14 mouse cellular contexts compared by ENCODE assay signal in the genomic region with DNA sequence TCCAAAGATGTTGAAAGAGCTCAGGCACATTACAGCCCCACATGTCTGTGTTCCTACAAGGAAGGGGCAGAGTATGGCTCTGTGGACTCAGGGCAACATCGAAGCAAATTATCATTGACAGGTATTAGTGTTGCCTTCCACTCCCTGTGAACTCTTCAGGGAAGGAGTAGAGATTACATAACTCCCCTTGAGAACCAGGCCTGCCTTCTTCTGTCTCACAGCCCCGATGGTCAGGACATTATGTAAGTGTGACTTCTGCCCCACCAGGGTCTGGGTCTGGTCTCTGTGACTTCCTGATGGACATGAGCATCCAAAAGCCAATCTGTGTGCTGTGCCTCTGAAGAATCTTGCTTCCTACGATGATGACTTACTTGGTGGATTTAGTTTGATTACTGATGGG.
DNase-seq lines count a peak whose midpoint lies in the region; ATAC-seq and TF ChIP-seq lines count a peak whose summit lies in the region.
"Had no signal": no experiment of that assay in that cellular context is flagged by ENCODE, and none has a peak within 500 bp of the region (broad histone marks: within the 10 kb centered on the region; RNA-seq: fewer than 3 reads in every experiment).

No protein-coding gene starts in this region.

- no peak overlapping the region for H3K4me2 ChIP-seq in forebrain, embryonic 14.5 days (ENCODE audit: low read length)
- H3K4me2 ChIP-seq in forebrain, embryonic 16.5 days (ENCODE audit: low read length) = no peak overlapping the region
- H3K4me2 ChIP-seq in hindbrain, embryonic 16.5 days (ENCODE audit: low read length) = no peak overlapping the region
- no peak overlapping the region for H3K4me2 ChIP-seq in hindbrain, postnatal 0 days (ENCODE audit: low read depth, low read length)
- H3K4me2 ChIP-seq: embryonic facial prominence, embryonic 13.5 days; embryonic facial prominence, embryonic 15.5 days; forebrain, embryonic 12.5 days; forebrain, embryonic 15.5 days had no signal

- no peaks in the 10 kb centered on the region for H3K9me3 ChIP-seq in forebrain, embryonic 14.5 days (replicated peaks; ENCODE audit: control insufficient read depth, low read length)
- no peaks in the 10 kb centered on the region for H3K9me3 ChIP-seq in forebrain, embryonic 16.5 days (ENCODE audit: control insufficient read depth, low read length)
- no peaks in the 10 kb centered on the region for H3K9me3 ChIP-seq in hindbrain, embryonic 16.5 days (ENCODE audit: control insufficient read depth, low read length)
- H3K9me3 ChIP-seq in hindbrain, postnatal 0 days (ENCODE audit: low read length) = no peaks in the 10 kb centered on the region
- H3K9me3 ChIP-seq: embryonic facial prominence, embryonic 13.5 days; embryonic facial prominence, embryonic 15.5 days; forebrain, embryonic 12.5 days; forebrain, embryonic 15.5 days had no signal

- H3K27me3 ChIP-seq in forebrain, embryonic 14.5 days (replicated peaks; ENCODE audit: control insufficient read depth, insufficient read depth, low read length) = no peaks in the 10 kb centered on the region
- no peaks in the 10 kb centered on the region for H3K27me3 ChIP-seq in forebrain, embryonic 16.5 days (replicated peaks; ENCODE audit: control insufficient read depth, insufficient read depth, low read length)
- H3K27me3 ChIP-seq in hindbrain, embryonic 16.5 days (replicated peaks; ENCODE audit: control insufficient read depth, insufficient read depth, low read length) = no peaks in the 10 kb centered on the region
- H3K27me3 ChIP-seq in hindbrain, postnatal 0 days (ENCODE audit: insufficient read depth, low read length) = no peaks in the 10 kb centered on the region
- H3K27me3 ChIP-seq: embryonic facial prominence, embryonic 13.5 days; embryonic facial prominence, embryonic 15.5 days; forebrain, embryonic 12.5 days; forebrain, embryonic 15.5 days had no signal

- H3K9ac ChIP-seq in forebrain, embryonic 14.5 days (ENCODE audit: low read length) = no peak overlapping the region
- H3K9ac ChIP-seq in forebrain, embryonic 16.5 days (replicated peaks; ENCODE audit: low read depth, low read length) = no peak overlapping the region
- no peak overlapping the region for H3K9ac ChIP-seq in hindbrain, embryonic 16.5 days (ENCODE audit: low read depth, low read length)
- no peak overlapping the region for H3K9ac ChIP-seq in hindbrain, postnatal 0 days (replicated peaks; ENCODE audit: low read length)
- H3K9ac ChIP-seq: embryonic facial prominence, embryonic 13.5 days; embryonic facial prominence, embryonic 15.5 days; forebrain, embryonic 12.5 days; forebrain, embryonic 15.5 days had no signal

- no peaks in the 10 kb centered on the region for H3K36me3 ChIP-seq in forebrain, embryonic 14.5 days (ENCODE audit: control insufficient read depth, insufficient read depth, low read length)
- H3K36me3 ChIP-seq in forebrain, embryonic 16.5 days (ENCODE audit: control insufficient read depth, insufficient read depth) = no peaks in the 10 kb centered on the region
- no peaks in the 10 kb centered on the region for H3K36me3 ChIP-seq in hindbrain, embryonic 16.5 days (ENCODE audit: control insufficient read depth, insufficient read depth, low read length)
- no peaks in the 10 kb centered on the region for H3K36me3 ChIP-seq in hindbrain, postnatal 0 days (ENCODE audit: insufficient read depth, low read length)
- H3K36me3 ChIP-seq: embryonic facial prominence, embryonic 13.5 days; embryonic facial prominence, embryonic 15.5 days; forebrain, embryonic 12.5 days; forebrain, embryonic 15.5 days had no signal

- H3K4me1 ChIP-seq in forebrain, embryonic 14.5 days (ENCODE audit: control insufficient read depth, insufficient read depth, low read length) = 0 out of 2 replicates have a peak, but pooled peaks cover 1% of the 10 kb centered on the region
- no peaks in the 10 kb centered on the region for H3K4me1 ChIP-seq in forebrain, embryonic 16.5 days (replicated peaks; ENCODE audit: control insufficient read depth, insufficient read depth, low read length)
- no peaks in the 10 kb centered on the region for H3K4me1 ChIP-seq in hindbrain, embryonic 16.5 days (ENCODE audit: control insufficient read depth, insufficient read depth, low read depth, low read length)
- no peaks in the 10 kb centered on the region for H3K4me1 ChIP-seq in hindbrain, postnatal 0 days (ENCODE audit: insufficient read depth, low read length)
- H3K4me1 ChIP-seq: embryonic facial prominence, embryonic 13.5 days; embryonic facial prominence, embryonic 15.5 days; forebrain, embryonic 12.5 days had no signal

- TF ChIP-seq CTCF in hindbrain, postnatal 0 days (IDR thresholded peaks at IDR 0.05; ENCODE audit: low read depth) = no peak

- ATAC-seq in cerebellum, adult (ENCODE audit: insufficient number of reproducible peaks, low FRiP score, low TSS enrichment) = no peak
- 0 out of 2 replicates have a peak, but pooled peaks have one; percentile 4 for ATAC-seq in forebrain, embryonic 14.5 days
- no peak for ATAC-seq in forebrain, embryonic 16.5 days
- 0 out of 2 replicates have a peak, but pooled peaks have one; percentile 30 for ATAC-seq in hindbrain, embryonic 16.5 days
- no peak for ATAC-seq in hindbrain, postnatal 0 days

- 83% methylated on average over 3 of the region's 3 CpGs for WGBS in forebrain, embryonic 14.5 days
- 76% methylated on average over 3 of the region's 3 CpGs for WGBS in forebrain, embryonic 16.5 days
- 78% methylated on average over 3 of the region's 3 CpGs for WGBS in hindbrain, embryonic 16.5 days
- 75% methylated on average over 3 of the region's 3 CpGs for WGBS in hindbrain, postnatal 0 days

- H3K27ac ChIP-seq in forebrain, embryonic 14.5 days (ENCODE audit: low read depth, low read length) = no peak overlapping the region
- H3K27ac ChIP-seq in forebrain, embryonic 16.5 days (ENCODE audit: low read length) = no peak overlapping the region
- no peak overlapping the region for H3K27ac ChIP-seq in hindbrain, embryonic 16.5 days (ENCODE audit: low read depth, low read length)
- H3K27ac ChIP-seq in hindbrain, postnatal 0 days = no peak overlapping the region
- H3K27ac ChIP-seq: embryonic facial prominence, embryonic 13.5 days; embryonic facial prominence, embryonic 15.5 days; forebrain, embryonic 12.5 days; forebrain, embryonic 15.5 days had no signal

- DNase-seq in cerebellum, adult 9-11 months = peak; percentile 6
- DNase-seq in forebrain, embryonic 14.5 days (ENCODE audit: low spot score) = no peak
- DNase-seq in hindbrain, postnatal 0 days (ENCODE audit: low spot score) = no peak
- DNase-seq: adrenal gland, adult 2 months; adrenal gland, postnatal 25 days; embryo, embryonic 11 days had no signal

- no peak overlapping the region for H3K4me3 ChIP-seq in forebrain, embryonic 14.5 days (ENCODE audit: low read depth, low read length)
- no peak overlapping the region for H3K4me3 ChIP-seq in forebrain, embryonic 16.5 days (replicated peaks; ENCODE audit: low read length)
- no peak overlapping the region for H3K4me3 ChIP-seq in hindbrain, embryonic 16.5 days (ENCODE audit: low read length)
- no peak overlapping the region for H3K4me3 ChIP-seq in hindbrain, postnatal 0 days (ENCODE audit: low read length)
- H3K4me3 ChIP-seq: embryonic facial prominence, embryonic 13.5 days; embryonic facial prominence, embryonic 15.5 days; erythroblast, embryonic 14.5 days; forebrain, embryonic 12.5 days; forebrain, embryonic 15.5 days had no signal

Comparison
In these comparisons a context has a peak if more than half of its experiments do, and no peak if none do; other contexts are left out.
1. ATAC-seq: peak in forebrain, embryonic 14.5 days (single experiment) and hindbrain, embryonic 16.5 days (single experiment); none in cerebellum, adult (single experiment), forebrain, embryonic 16.5 days (single experiment) and hindbrain, postnatal 0 days (single experiment).